Mouse (Mus musculus) ovary, postnatal 10 days (tissue): Measurements from ENCODE around the gene Pla2g12b.

ENCODE experiments used
- DNase-seq: peaks from one replicate; pipeline ENCODE4 v3.0.0; 2022; ENCODE audit warnings: low spot score

The Pla2g12b gene

DNA sequence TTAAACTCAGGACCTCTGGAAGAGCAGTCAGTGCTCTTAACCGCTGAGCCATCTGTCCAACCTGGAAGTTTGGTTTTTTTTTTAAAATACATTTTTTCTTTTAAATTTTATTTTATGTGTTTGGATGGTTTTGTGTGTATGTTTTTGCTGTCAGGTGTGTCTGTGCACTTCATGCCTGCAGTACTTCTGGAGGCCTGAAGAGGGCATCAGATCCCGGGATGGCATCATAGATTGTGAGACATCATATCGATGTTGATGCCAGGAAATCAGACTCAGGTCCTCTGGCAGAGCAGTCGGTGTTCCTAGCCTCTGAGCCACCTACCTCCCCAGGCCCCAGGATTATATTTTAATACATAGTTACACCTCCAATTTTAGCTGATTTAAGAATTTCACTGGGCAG, 10.3 kb downstream of the Pla2g12b start:
- no peak for DNase-seq

DNA sequence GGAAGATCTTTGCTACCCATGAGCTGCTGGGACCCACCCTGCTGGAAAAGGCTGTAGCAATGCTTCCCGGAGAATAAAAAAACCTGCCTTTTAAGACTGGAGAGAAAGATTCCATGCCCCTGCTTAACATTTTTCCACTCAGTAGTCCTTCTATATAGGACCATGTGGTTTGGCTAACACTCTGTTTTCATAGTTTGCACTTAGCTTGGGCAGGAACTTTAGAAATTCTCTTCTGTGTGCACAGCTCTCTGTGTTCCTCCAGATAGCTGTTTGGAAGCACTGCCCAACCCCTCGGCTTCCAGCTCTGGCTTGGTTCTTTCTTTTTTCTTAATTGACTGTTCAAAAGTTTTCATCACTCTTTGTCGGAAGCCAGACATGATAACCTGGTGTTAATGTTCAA, 13.2 kb downstream of the Pla2g12b start:
- no peak for DNase-seq

DNA sequence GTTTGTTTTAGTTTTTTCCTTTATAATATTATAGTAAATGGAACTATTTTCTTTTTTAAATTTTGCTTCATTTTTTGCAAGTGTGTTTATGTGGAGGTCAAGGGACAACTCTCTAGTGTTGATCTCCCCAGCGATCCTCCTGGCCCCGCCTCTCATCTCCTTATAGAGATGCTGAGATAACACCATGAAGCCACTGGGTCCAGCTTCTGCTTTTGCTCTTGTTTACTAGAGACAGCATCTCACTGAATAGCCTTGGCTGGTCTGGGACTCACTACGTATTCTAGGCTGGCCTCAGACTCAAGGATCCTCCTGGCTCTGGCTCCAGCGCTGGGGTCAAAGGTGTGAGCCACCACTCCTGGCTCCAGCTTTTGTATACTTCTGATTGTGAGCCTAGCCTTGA, 16.1 kb downstream of the Pla2g12b start:
- DNase-seq: no peak

DNA sequence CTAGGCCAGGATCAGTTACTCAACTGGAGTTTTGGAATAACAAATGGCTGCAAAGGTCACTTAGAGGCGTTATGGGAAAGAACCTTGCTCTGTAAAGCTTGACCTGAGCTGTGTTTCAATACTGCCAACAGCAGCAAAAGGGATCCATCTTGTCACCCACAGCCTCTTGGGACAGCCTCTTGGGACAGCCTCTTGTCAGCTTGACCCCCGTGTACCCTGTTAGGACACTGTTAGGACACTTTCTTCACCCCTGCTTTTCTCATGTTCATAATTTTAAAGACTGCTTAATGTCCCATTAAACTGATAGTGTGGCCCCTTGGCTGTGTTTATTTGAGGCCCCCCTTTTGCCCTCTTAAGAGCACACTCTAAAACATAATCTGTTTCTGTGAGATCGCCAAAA, 21.0 kb downstream of the Pla2g12b start:
- no peak for DNase-seq

DNA sequence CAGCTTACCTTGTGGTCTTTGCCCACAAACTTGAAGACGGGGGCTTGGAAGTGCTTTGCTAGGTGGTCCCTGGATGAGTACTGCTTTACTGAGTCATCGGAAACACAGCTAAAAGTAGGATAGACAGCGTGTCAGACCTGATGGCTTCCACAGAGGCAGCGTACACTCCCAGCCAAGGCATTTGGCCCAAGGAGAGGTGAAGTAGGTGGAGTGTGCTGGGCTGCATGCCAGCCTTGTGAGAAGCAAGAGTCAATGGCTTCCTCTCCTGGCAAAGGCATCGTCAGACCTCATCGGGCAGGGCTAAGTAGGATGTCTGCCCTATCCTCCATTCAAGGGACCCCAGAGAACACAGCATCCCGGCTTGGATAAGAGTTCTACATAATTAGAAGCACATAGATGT, 21.9 kb downstream of the Pla2g12b start:
- DNase-seq: no peak

DNA sequence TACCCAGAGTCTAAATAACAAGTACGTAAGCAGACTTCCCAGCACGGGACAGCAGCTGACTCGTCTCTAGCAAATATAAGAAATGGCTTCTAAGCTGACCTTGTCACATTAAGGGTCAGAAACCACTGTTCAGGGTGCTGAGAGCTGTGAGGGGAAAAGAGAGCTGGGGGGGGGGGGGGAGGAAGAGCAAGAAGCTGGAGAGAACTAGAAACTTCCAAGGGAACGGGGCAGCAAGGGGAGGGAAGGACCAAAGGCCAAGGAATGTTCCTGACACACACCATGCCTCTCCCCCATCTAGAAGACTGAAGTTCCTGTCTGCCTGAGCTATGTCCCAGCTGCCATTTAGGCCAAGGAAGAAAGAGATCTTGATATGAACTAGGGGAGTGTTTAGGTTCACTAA, 22.9 kb downstream of the Pla2g12b start:
- DNase-seq: no peak

DNA sequence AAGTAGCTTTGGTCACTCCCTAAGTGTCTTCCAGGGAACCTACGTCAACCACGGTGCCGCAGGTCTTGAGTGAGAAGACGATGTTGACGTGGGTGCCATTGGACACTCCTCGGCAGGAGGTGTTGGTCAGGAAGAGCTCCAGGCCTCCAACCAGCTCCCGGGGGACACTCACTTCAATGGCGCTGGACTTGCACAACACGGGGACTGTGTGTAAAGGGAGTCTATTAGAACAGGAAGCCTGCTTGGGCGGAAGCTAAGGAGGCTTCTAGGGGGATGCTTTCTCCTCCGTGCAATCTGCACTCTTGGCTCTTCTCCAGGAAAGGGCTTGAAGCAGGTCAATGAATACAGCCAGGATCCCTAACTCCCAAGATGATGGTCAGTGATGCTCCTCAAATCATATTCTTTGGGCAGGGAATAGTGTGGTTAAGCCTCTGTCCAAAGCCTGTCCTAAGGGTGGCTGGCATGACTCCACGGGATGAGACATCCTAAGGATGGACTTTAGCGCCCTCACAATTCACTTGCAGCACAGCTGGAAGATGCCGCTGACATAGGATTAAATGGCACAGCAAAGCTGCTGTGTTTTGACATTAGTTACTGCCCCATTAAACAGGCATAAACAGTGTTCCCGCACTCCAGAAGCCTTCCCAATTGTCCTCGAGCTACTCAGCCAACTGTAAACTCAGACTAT, 26.1 kb downstream of the Pla2g12b start:
- no peak for DNase-seq

DNA sequence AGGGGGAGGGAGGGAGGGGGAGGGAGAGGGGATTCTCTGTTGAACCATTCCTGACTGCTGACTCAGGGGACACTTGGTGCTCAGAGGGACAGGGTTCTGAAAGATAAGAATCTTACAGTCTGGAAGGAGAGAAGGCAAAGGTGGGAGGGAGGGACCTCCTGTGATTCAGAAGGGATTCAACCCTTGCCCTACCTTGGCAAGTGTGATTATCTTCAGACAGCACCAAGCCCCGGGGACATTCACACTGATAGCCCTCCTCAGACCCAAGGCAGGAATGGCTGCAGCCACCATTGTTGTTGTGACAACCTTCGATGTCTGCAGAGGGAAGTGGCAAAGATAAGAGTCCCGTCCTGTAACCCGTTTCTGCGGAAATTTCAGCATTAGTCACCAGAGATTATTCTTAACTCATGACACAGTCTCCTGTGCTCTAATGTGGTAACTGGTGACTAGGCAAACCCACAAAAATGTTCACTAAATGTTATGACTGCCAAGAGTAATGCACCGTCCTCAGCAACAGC, 27.3 kb downstream of the Pla2g12b start:
- DNase-seq: no peak

DNA sequence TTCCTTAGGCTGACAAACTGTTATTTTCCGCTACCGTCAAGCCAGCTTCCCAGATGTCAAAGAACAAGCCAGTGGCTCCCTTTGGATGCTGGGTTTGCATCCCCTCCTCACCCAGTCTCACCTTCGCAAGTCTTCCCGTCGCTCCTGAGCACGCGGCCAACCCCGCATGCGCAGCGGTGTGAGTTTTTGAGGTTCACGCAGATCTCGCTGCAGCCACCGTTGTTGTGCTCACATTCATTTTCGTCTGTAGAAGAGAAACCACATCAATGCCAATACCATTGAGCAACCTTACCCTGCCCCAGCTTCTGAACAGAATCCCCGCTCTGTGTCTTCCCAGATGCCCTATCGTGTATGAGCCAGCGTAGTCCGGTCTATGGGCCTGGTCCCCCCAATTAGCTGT, 32.3 kb downstream of the Pla2g12b start:
- no peak for DNase-seq

DNA sequence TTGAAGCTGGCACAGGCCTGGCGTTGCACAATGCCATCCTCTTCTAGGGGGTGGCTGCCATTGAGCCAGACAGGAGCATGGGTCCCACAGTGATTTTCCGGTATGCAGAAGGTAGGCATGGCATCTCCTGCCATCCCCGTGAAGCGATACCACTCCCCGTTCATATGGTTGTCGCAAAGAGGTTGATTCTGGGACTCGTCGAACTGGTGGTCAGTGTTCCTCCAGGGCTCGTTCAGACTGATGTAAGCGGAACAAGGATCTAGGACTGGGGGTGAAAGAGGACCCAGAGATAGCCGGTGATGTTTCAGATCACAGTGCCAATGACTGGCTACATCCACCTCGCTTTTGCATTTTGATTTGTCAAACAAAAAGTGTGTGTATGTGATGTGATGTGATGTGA, 35.2 kb downstream of the Pla2g12b start:
- DNase-seq: no peak

DNA sequence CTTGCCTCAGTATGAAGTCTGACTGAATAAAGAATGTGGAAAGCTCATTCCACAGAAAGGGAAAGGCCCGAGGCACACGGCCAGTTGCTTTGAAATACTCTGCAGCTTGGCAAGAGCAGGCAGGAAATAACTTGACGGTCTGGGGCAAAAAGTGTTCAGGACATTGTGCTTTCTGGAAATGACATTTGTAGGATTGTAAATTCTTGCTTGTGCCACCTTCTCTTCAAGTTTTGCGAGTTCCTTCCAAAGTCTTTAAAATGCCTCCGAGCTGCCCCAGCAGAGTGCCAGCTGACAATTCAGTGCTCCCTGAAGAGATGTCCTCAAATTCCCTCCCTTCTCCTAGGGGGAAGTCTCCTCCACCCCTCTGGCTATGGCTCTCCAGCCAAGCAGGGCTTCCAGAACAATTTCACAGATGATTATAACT, 36.1 kb downstream of the Pla2g12b start:
- DNase-seq: peak; percentile 8

DNA sequence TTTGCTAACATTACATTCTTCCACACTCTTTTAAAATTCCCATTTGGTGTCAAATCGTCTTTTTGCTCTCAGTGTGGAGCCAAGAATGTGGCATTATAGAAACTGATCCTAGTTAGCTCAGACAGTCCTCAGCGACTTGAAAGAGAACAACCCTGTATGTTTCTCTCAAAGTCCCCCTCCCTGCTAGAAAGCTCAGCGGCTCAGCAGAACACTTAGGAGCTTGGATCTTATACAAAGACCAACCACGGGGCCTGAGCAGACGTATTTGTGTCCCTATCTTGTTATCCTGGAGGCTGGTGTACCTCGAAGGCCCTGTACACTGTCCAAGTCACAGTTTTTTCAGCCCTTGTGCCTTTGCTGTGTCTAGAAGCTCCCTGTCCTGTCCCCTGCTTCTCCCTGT, 36.7 kb downstream of the Pla2g12b start:
- DNase-seq: no peak

DNA sequence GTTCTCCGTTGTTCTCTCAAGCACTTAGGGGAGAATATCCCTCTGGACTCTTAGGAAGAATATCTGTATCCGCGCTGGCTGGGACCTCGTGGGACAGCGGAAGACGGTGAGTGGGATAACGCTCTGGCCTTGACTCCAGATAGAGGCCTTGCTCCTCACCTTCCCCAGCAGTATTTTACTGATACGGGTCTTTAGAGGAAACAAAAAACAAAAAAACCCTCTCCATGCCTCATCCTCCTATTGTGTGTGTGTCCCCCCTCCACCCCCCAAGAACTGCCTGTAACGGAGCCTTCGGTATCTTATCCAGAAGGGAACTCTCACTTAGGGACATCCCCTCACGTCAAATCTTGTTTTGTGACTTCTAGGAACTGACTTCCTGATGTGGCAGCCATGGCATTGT, 38.3 kb downstream of the Pla2g12b start, which contains the start of gene Oit3:
Gene Oit3, minus strand, starts transcription at position 44 of the 400 bp plus-strand sequence.
- no peak for DNase-seq

DNA sequence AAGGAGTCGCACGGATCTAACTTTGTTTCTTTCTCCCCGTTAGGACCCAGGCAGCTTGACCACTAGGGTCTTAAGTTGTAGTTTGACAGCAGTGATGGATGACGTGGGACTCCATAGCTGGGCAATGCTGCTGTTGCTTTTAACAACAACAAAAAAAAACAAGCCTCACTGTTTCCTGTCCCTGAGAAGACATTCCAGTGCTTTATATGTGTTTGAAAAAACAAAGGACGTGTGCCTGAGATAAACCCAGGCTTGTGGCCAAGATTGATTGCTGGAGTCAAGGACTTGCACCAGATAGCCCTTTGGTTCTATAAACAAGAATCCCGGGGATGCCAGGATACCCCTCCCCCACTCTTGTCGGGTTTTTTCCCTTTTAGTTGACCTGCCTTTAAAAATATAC, 39.8 kb downstream of the Pla2g12b start:
- no peak for DNase-seq

DNA sequence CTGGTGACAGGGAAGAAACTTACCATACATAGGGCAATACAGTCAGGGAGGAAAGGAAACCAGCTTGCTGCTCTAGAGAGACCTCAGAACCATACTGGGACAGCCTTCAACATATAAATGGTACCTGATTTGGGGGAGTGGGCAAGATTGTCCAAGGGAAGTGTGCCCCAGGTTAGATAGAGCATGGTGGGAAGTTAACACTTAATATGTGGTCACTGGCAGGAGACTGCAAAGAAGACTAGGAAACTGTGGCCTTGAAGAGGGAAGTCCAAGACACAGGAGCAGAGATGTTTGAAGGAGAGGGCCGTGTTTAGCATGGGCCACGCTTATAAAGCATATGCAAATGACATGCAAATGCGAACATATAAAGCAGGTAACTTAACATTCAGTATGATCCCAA, 40.6 kb downstream of the Pla2g12b start:
- DNase-seq: no peak

DNA sequence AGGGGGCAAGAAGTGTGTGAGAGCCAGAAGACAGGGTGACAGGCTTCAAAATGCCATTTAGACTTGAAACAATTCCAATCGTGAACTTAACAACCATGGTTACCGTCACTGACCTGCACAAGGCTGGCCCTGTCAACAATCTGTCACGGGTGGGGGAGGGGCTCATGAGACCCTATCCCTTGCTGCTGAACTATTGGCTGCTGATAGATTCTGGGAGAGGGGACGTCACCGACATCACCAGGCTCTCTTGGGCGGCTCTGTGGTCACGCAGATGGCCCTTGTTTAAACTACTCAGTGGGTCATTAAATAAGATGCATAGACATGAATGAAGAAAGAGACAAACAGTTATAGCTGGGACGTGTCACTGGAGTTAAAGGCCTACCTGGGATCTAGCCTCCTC, 41.2 kb downstream of the Pla2g12b start:
- DNase-seq: no peak

DNA sequence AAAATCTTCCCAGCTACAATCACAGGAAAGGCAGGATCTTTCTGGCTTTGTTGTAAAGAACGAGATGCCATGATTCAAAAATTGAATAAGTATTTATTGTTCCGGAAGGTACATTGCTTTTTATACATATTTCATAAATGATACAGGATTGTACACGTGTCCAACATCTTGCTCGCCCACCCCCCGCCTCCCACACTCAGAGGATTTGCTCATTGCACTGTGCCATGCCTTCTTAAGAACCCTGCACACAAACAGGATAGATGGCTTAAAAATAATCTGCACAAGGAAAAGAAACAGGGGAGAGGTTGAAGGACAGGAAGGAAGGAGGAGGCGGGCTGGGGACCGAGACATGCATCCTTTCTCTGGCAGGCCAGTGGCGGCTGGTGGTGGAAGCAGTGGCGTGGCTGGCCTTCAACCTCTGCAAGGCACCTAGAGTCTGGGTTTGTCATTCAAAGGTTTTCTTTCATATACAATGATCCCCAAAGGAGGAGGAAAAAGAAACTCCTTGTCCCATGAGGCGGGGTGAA, 43.5 kb downstream of the Pla2g12b start:
- no peak for DNase-seq

DNA sequence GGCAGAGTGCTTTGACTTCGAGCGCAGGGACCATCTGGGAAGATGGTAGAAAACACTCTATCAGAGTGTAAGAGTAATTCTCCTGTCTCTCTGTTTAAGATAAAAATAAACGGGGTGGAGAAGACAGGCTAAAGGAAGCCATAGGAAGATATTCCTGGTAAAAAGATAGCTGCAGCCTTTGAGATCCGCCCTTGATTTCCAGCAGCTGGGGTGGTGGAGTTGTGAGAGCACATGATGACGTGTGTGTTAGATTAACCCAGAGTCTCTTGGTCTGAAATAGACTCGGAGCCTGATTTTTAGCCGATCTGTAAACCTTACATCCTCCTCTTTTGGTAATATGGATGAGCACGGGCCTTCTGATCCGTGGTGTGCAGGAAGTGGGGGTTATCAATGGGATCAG, 44.1 kb downstream of the Pla2g12b start:
- DNase-seq: no peak

DNA sequence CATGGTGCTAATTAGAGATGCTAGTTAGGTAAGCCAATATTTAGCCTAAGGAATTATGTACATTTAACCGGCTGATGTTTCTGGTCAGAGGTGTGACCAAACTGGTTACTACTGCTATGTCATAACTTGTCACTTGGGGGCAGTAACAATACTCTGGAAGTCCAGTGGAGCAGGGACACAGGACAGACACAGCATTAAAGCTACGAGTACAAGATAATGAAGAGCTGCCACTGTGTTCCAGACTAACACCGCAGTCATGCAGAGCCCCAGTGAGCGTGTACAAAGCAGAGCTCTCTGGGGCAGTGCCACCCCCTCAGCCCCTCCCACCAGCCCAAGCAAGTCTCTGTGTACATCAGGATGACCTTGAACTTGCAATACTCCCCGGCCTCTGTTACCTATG, 48.4 kb downstream of the Pla2g12b start:
- DNase-seq: no peak

DNA sequence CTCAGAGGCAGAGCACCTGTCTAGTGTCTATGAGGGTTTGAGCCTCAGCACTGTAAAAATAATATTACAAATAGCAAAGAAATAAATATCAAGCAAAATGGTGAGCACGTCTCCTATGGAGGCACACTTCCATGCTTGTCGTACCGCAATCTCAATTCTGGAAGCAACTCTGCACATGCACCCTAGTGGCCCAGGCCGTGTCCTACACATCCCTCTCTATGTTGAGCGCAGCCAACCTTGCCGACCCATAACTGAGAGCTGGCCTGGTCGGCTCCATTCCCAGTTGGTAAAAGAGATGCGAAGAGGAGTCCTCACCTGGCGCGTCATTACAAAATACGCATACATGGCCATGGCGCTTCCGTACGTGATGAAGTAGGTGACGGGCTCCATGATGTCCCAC, 51.2 kb downstream of the Pla2g12b start:
- DNase-seq: no peak

DNA sequence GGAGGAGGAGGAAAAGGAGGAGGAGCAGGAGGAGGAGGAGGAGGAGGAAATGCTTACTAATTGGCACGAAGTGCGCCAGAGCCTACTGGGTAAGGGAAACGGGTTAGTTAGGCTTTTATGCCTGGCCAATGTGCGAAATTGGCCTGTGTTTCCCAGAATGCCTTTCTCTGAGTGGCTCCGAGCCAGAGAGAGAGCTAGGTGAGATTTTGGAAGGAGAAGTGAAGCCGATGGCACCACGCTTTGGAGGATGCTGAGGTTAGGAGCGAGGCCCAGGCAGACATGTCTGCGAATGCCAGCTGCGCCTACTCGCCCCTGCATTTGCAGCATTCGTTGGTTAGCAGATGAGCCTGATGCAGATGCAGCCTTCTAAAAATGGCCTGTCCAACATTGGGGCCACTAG, 56.3 kb downstream of the Pla2g12b start:
- no peak for DNase-seq

DNA sequence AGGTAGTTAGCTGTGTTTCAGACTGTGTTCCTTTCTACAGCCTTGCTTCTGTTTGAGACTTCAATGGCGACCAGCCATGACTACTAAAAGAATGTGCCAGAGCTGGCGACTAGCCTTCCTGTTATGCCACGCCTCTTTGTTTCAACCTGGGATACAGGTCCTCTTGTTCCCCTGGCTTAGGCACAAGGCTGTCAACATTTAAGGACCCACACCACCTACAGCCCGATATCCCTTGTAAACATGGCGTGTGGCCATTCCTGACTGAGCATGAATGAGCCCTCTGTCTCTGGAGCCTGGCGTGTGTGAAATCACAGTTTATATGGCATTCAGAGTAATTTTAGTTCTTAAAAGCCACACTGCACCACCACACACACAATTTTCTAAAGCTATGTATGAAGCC, 58.8 kb downstream of the Pla2g12b start:
- no peak for DNase-seq

DNA sequence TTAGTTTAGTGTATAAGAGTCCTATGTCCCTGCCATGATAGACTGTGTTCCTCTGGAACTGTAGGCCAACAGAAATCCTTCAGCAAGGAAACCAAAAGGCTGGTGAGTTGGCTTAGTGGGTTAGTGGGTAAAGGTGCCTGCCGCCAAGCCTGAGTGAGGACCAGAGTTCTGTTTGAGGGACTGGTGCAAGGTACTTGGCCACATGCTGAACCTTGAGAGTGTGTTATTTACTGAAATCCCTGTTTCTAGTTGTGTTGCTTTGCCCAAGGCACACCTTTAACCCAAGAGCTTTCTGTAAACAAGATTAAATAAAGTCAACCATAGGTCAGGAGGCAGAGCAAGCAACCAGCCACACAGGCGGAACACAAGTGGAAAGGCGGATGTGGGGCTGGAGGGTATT, 62.1 kb downstream of the Pla2g12b start:
- no peak for DNase-seq

DNA sequence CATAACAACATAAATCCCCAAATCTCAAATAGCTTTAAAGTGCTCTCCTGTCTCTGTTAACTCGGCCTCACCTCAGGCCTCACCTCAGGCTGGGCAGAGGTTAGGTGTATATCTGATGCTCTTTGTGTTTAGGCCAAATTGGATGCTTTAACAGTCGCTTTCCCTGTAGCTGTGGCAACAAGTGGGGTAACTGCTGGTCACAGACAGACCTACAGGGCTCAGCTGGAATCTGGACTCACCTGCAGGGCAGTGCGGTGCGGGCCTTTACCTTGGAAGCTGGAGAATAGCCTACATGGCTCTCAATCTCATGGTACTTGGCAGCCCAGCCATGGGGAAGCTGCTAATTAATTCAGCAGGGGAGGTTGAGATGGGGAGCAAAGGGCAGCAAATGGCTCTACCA, 63.2 kb downstream of the Pla2g12b start:
- no peak for DNase-seq
